Mouse (Mus musculus) liver, embryonic 14 days (tissue): Measurements from ENCODE around the gene Rassf2. TPM values are rescaled to one million over a fixed set of nuclear protein-coding genes. Genes with fewer than 3 reads are reported as not detected.

Source experiments
- polyA plus RNA-seq: library from polyadenylated mRNA; depleted of rRNA; stranded (reverse); fragments of >200 nt; gene quantifications from 2 replicates; pipeline ENCODE4 v1.2.3, GENCODE M21; 2012; rRNA removed

Rassf2 gene
- polyA plus RNA-seq, result 1.2 and 1.4 TPM in 2 replicates

DNA sequence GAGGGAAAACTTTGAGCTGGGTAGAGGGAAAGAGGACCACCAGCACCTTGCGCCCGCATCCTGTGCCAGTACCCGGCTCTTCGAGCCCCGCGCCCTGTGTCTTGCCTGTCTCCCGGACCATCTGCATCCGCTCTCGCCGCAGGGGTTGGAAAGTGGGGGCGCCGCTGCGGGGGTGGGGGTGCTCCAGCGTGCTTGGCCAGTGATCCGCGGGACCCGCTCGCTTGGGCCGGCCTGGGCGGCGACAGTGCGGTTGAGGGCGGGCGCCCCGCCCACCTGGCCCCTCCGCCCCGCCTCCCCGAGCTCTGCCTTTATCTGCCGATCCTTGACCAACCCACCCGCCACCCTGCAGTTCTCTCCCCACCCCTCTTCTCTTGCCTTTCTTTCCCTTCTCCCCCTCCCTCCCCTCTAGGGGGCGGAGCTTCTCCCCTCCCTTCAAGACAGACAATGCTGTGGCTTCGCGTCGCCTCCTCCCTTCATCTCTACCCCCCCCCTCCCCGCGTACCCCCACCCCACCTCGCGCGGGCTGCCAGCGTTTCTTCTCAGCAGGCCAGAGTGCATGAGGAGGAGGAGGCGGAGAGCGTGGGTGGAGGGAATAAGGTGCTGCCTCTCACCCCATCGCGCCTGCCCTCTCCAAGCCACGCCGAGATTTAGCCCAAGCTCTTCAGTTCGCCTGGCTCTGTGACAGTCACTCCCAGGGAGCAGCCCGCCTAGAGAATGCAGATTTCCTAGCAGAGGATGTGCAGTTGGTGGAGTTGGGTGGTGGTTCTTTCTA, at the start of gene Rassf2:
Gene Rassf2, minus strand, starts transcription at position 613 of the 772 bp plus-strand sequence.

DNA sequence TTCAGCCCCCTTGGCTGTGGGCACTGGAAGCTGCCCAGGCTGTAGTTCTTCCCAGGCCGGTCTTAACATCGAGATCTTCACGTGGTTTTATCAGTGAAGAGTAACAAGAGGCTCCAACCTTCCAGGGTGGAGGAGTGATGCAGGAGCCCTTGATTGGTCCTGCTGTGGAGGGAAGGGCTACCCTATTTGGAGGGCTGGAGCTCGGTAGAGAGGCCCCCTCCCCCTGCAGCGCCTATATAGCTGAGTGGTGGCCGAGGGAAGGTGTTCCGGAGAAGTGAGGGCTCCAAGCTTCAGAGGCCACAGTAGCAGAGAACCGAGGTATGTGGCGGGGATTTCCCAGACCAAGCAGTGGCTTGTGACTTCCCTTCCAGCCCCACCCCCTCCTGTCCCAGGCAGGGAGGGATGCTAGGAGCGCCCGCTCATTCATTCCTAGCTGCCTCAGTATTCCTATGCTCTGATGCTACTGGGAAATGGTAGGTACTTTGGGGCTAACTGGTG, 79.4 kb downstream of the Rassf2 start, which contains the start of gene Prnd:
Gene Prnd, plus strand, starts transcription at position 264 of the 498 bp plus-strand sequence.

Other genes starting within 250 kb of the Rassf2 start
- 0.01 and 0.06 TPM in 2 replicates for gene Erv3, start 170.5 kb downstream of the Rassf2 start, polyA plus RNA-seq
- gene Prnp, start 120.3 kb downstream of the Rassf2 start, polyA plus RNA-seq, result 12.0 and 15.3 TPM in 2 replicates
- gene Prn, start 120.3 kb downstream of the Rassf2 start, polyA plus RNA-seq, result not detected in 2 replicates
- gene Prnd, start 79.4 kb downstream of the Rassf2 start, polyA plus RNA-seq, result 0.10 and 0.27 TPM in 2 replicates
- 1.5 and 1.7 TPM in 2 replicates for gene Slc23a2, start 114.8 kb upstream of the Rassf2 start, polyA plus RNA-seq
- 11.0 and 12.4 TPM in 2 replicates for gene Tmem230, start 217.5 kb upstream of the Rassf2 start, polyA plus RNA-seq
- 397 and 428 TPM in 2 replicates for gene Pcna, start 223.1 kb upstream of the Rassf2 start, polyA plus RNA-seq
- 4.4 and 4.6 TPM in 2 replicates for gene Cds2, start 232.9 kb upstream of the Rassf2 start, polyA plus RNA-seq